Mouse (Mus musculus): ENCODE measurements around the gene Gtf3a.

The Gtf3a gene

DNA sequence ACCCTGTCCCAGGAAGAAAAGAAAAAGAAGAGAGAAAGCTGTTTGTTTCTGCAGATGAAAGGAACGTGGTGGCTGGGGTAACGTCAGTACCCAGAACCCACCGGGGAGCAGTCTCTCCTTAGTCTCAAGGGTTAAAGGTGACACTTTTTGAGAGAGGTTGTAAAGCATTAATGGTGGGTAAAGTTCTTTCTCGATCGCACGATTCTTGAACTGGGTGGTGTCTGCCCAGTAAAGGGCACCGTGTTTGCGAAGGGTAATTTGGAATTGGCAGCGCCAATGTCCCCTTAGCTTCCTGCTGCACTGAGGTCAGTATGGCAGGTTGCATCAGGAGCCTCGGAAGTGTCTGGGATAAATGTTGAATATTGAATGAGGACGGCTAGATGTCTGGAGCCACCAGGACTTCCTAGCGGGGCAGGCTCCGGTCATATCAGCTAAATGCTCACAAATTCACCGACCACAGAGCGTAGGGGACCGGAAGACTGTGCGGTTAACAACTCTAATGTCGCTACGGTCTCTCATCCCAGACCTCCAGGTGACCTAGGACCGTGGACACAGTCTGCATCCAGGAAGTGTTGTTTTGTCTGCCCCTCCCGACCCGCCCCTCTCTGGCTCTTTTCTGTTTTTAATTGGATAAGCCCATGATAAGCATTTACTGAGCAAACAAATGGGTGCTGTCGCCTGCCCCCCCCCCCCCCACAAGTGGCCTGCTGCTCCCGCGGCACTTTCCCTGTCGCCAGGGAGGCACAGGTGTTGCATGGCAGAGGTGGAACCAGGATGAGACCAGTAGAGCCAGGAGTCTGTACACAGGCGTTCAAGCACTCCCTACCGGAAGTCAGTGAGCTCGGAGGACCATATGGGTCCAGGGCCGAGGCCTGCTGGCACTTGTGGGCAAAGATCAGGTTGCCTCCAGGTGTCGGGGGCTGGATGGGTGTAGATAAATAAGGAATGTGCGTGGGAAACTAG lies 10.6 kb upstream of the Gtf3a start:
- in situ Hi-C loops (cut with MboI, MseI) = no loop called here

DNA sequence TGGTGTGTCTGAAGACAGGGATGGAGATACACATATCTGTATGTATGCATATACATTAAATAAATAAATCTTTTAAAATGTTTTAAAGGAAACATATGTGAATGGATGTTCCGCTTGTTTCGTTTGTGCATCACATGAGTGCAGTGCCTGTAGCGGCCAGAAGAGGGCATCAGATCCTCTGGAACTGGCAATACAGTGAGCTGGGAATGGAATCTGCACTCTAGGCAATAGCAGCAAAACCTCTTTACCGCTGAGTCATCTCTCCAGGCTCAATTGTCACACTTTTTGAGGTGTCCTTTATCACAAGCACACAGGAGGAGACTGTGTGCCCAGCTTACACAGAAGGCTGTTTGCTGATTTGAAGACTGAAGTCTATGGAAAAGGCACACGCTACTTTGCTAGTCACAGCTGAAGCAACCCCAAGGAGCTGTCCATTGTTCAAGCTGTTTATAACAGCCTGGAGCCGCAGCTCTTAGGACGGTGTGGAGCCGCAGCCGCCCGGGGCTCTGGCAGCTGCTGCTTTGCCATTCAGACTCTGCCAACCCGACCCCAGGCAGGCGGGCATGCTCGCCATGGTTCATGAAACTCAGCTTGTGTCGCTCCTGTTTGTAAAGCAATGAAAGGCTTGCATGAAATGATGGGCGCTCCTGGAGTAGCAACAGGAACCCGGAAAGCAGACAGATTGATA lies 9.2 kb upstream of the Gtf3a start:
- in situ Hi-C loops (cut with MboI, MseI) = no loop called here

DNA sequence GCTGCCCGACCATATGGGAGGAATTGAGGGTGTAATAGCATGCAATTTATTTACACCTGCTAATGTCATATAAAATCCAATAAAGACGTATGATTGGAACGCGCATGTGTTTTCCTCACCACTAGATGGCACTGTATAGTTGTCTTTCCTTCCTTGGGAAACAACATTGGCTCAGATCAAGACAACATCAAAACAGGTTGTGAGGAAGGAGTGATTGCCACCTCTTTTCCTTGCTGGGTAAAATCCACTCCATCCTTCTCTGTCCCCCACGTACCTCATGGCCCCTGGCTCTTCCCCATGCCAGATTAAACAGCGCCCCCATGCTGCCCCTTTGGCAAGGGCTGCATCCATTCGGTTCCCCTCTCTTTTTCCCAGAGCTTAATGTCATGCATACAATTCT lies 8.2 kb upstream of the Gtf3a start:
- in situ Hi-C loops (cut with MboI, MseI) = loop anchor here (5.0 to 10.0 kb wide), 2 partner anchors 287 to 355 kb away; no protein-coding TSS in a partner anchor

DNA sequence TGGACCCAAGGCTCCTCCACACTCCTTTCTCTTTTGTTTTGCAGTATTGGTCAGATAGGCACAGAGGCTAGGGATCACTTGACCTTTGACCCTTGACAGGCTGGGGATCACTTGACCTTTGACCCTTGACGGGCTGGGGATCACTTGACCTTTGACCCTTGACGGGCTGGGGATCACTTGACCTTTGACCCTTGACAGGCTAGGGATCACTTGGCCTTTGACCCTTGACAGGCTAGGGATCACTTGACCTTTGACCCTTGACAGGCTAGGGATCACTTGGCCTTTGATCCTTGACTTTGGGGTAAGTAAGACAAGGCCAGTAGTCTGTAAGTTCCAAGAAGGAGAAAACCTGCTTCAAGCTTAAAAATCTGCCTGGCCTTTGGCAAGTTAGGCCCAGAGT lies 6.5 kb upstream of the Gtf3a start:
- in situ Hi-C loops (cut with MboI, MseI) = loop anchor here (5.0 to 10.0 kb wide), 2 partner anchors 285 to 353 kb away; no protein-coding TSS in a partner anchor

DNA sequence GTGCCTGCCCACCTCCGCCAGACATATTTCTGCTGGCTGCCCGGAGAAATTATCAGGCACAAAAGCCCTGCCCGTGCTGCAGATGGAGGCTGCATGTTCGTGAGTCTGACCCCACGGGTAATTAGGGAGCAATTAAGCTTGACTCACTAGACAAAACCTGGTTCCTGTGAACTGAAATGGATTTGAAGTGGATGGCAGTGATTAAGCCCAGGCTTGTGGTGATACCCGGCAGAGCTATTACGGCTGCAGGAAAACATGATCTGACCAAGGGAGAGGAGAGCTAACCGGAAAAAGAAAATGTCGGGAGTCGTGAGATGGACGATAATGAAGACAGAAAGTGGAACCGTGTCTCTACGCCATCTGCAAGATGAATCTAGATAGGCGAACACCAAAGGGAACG lies 5.5 kb upstream of the Gtf3a start:
- in situ Hi-C loops (cut with MboI, MseI) = loop anchor here (5.0 to 10.0 kb wide), 2 partner anchors 284 to 352 kb away; no protein-coding TSS in a partner anchor

DNA sequence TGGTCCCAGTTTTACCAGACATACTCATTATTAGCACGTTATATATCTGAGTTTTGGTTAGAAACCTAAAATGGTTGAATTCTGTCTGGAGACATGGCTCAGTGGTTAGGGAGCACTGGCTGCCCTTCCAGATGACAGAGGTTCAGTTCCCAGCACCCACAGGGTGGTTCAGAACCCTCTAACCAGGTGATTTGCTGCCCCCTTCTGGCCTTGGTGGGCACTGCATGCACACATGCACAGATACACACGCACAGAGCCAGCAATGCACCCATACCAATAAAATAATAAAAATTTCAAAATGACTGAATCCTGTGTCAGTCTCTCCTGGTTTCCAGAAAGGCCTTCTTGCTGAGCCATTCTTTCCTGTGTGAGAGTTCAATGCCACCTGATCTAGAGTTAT lies 3.9 kb upstream of the Gtf3a start:
- in situ Hi-C loops (cut with MboI, MseI) = loop anchor here (5.0 to 10.0 kb wide), 2 partner anchors 283 to 350 kb away; no protein-coding TSS in a partner anchor

DNA sequence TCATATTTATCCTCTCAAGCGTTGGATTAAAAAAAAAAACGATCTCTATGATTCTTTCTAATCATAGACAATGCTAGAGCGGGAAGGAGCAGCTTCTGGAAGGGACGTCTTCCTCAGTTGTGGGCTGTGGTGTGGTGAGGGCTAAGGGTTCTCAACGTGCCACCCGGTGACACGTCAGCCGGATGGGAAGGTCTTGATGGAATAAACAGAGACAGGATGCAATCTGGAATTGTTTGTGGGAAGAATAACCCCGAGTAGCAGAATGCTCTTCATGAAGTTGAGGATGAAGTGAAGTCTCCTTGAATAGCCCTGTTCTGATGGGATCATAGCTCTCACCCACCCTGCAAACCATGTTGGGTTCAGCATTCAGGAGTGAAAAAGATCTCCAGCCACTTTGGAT lies 1.8 kb upstream of the Gtf3a start:
- in situ Hi-C loops (cut with MboI, MseI) = loop anchor here (10.0 kb wide), 1 partner anchor 348 kb away; no protein-coding TSS in a partner anchor

DNA sequence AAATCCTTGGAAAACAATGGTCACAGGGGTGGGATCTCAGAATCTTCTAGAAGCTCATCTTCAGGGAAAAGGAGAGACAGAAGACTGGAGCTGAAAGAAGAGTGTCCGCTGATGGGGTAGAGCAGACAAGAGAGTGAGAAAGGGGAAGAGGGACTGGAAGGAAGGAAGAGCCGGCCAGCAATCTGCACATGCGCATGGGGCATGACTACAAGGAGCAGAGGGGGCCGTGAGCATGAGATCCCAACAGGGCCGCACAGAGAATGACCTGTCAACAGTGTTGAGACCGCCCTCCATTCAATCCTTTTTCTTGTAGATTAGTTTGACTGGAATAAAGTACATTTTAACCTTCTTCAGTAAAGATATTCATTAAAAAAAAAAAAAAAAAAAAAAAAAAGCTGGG lies 960 bp upstream of the Gtf3a start:
- in situ Hi-C loops (cut with MboI, MseI) = loop anchor here (10.0 kb wide), 1 partner anchor 347 kb away; no protein-coding TSS in a partner anchor

DNA sequence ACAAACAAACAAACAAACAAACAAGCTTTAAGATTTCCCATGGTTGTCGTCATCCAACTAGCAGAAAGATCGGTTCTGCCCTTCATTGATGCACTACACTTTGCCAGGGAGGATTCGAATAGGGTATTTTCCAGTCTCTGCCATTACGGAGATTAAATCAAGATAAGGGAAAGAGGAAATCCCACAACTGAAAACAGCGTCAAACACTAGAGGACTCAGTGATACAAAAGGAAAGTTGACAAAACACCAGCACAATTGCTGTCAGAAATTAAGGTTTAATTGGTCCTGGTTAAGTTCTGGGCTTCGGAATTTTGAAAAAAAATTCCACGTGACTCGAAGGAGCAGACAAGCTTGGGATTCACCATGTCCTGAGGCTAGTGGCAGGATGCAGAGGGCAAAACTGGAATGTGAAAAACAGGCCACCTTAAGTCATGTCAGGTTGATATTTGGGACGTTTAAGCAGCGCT lies 383 bp upstream of the Gtf3a start:
- in situ Hi-C loops (cut with MboI, MseI) = loop anchor here (10.0 kb wide), 1 partner anchor 347 kb away; no protein-coding TSS in a partner anchor

DNA sequence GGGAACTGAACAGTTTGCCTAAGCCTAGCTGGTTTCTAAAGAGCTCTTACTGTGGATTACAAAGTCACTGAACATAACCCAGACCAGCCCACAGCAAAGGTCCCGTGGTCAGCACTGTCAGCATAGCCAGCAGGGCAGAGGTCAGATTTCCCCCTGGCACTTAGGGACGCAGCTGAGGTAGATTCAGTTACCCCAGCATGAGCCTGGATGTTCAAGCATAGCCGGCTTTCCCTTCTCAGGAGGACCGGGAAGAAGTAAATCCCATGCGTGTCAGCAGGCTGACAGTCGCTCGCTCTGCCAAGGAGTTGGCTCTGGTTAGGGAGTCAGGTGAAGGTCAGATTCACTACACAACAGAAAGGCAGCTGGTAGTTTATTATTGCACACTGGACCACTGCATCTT lies 6.1 kb downstream of the Gtf3a start:
- in situ Hi-C loops (cut with MboI, MseI) = no loop called here

DNA sequence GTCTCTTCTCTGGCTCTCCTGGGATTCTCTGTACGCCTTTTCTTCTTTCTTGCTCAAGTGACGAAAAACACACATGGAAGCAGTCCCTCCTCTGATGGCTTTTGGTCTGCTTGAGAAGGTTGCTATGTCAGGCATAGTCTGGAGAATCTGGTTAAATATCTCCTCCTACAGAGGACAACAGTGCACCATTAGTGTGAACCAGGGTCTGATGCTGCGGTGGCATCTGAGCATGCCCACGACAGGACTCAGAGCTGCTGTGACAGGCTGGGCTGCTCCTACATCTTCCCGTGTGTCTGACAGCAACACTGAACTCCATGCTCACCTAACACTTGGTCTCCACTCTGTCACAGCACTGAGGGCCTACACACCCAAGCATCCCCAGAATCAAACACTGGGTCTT lies 7.2 kb downstream of the Gtf3a start:
- in situ Hi-C loops (cut with MboI, MseI) = no loop called here

DNA sequence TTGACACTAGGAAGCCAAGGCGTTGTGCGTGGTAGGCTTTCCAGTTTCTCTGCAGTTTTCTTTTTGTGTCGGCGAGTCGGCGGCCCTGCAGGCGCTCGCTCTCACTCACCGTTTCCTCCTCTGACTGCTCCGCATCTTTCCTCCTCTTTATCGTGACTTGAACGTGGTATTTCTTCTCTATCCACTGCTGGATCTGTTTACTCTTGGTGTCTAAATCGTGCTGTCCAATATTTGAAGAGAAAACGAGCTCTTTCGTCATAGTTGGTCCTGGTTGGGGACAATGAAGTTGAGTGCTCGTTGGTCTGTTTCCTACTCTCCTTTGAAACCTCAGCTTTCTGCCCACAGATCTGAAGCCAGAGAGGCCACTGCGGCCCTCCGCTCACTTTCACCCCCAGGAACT lies 8.2 kb downstream of the Gtf3a start:
- in situ Hi-C loops (cut with MboI, MseI) = no loop called here

DNA sequence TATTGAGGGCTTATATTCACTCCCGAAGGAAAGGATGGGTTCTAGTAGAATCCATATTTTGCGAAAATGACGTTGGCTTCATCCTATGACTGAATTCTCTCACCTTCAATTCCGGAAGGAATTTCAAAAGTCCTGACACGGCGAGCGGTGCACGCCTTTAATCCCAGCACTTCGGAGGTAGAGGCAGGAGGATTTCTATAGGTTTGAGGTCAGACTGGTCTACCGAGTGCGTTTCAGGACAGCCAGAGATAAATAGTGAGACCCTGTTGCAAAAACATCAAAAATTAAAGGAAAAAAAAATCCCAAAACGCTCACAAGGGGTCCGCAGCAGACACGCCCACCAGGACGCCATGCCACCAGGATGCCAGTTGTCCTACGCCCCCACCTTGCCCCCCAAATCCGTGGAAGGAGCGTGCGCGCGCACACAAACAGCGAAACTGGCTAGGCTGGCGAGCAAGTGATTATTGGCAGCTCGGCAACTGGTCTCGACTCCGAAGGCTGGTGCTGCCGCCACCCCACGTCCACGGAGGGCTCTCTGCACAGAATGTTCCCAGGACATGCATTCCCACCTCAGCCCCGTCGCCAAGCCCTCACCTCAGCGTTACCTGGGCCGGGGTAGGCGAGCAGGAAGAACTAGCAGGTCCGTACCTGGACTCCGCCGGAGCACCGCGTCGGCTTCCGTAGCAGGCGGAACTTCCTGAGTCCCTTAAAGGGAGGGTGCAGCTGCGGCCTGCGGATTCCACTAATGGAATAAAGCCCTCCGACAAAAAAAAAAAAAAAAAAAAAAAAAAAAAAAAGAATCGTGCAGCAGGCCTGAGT lies 14.9 kb downstream of the Gtf3a start, which contains the start of gene Mtif3:
TSS of gene Mtif3 (minus strand) at position 683 of the 819 bp plus-strand sequence.
- in situ Hi-C loops (cut with MboI, MseI) = no loop called here

DNA sequence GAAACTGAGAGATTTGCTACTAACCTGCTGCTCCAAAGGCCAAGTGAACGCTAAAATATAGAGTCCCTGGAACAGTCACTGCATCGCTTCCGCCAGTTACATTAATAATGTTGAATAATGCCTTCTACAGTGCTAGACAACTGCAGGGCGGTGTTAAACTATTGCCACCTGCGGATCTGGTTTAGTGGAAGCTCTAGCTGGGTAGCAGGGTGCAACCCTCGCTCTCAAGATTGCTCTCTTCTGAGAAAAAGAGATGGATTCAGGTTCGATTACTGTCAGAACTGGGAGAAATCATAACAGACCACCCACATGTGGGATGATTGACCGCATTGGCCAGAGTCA lies 15.5 kb downstream of the Gtf3a start:
- in situ Hi-C loops (cut with MboI, MseI) = no loop called here

DNA sequence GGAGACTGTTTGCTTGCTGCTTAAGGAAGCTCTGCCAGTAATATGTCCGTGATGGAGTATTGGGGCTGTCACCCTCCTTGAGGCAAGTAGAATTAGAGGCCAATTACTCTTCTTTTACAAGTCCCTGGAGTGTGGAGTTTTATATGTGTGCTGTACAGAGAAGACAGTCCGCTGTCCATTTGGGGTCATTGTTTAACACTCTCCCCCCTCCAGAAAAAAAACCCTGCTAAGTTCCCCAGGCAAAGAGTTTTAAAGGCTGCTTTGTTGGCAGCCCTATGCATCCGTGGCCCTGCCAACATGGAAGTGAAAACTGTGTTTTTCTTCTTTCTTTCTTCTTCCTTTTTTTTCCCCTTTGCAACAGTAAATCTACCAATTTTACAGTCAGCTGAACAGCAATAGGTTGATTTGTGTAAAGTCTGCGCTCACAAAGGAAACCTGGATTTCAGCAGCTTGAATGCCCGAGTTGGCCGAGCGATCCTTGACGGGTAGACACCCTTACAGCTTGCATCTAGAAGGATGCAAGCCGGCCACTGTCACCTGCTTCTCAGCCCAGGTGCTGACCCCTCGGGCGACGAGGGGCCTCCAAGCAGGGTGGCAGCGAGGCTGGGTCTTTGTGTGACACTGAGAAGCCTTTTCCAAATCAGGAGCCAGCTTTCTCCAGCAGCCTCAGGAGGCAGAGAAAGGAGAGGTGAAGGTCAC lies 20.4 kb downstream of the Gtf3a start:
- in situ Hi-C loops (cut with MboI, MseI) = no loop called here

DNA sequence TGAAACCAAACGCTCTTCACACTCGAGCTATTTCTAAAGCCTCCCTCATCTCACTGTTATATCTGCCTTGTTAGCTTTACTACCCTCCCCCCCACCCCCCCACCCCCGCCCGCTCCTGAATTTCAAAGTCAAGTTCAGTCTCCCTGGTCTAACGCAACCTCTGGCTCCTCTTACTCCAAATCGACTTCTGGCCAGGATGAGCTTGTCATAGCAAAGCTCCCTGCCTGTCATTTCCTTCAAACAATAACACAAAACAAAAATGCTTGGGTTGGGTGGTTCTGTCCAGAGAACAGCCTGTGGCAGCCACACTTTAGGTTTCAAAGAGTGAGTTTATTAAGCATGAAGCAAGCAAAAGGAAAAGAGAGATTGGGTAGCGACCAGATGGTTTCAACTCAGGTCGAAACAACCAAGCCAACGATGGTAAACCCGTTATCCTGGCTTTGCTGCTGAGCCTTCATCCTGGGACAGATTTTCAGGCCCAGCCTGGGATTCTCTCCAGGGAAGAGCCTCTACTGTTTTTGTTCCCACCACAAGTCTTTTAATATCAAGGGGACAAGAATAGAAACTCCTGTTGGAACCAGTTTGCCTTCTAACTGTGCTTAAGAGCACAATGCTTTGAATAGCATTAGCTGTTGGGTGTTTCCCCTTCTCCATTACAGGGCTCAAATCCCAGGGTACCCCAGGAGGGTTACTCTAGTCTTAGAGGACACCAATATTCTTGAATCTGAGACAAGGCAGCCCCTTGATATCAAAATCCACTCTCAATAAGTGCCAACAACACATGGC lies 23.5 kb downstream of the Gtf3a start:
- in situ Hi-C loops (cut with MboI, MseI) = no loop called here

DNA sequence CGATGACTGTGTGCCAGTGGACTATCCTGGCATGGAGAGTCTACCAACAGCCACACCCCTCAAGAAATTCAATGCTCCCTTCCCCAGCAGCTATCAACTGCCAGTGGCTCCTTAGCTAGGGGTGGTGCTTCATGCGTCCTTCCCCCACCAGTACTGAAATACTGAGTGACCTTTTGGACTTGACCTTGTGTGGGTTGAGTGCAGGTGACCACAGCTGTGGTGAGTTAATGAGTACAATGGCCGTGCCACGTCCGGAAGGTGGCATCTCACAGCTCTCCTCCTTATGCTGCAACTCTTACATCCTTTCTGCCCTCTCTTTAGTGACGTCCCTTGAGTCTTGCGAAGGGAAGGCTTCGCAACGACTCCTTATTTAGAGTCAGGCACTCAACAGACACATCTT lies 24.9 kb downstream of the Gtf3a start:
- in situ Hi-C loops (cut with MboI, MseI) = no loop called here

DNA sequence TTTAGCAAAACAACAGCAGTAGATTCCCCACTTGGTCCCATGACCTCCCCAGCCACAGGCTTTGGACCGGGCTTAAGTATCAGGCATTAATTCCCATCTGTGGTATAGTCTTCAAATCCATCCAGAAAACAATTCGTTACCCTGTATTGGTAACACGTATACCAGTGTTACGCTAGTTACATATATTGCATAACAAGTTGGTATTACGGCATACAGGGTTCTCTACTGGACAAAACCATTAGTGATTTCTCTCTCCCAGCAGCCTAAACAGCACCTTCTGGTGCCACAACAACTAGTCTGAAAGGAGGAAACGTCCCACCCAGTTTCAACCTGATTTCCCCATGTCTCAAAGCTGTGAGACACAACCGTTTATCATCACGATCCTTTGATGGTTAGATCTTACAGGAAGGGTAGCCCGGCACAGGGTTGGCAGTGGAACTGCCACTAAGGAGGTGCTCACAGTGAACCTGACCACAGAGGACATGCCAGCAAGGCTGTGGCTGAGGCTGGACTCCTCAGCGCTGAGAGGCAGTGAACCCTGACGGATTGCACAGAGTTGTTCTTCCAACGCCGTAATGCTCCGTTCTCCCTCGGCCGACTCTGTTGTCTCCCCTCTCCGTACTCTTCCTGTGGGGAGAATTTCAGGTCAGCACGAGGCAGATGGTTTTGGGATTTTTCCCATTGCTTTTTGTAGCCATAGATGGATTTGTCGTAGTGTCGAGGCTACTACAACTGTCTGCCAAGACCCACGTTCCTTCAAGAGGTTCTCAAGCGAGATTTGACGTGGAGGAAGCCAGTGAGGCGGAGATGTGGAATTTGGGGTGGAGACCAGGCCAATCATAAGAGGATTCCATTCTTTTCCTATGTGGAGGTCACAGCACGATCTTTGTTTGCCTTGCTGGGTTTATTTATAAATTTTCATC lies 25.7 kb downstream of the Gtf3a start:
- in situ Hi-C loops (cut with MboI, MseI) = no loop called here

DNA sequence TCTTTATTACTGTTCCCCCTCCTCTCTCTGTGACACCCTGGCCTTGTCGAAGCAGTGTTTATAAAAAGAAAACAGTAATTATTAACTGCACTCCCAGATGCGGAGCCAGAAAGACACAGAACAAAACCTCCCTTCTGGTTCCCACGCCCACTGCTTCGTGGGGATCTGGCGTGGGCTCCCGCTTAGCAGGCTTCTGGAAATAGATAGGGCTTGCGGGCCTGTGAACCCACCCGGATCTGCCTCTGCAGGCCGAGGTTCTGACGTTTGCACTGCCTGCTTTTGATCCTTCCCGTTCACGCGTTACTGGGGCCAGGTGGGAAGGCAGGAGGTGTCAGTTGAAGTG lies 26.3 kb downstream of the Gtf3a start:
- in situ Hi-C loops (cut with MboI, MseI) = no loop called here

All from regulatory T cell (primary cell).